Mouse (Mus musculus): ENCODE results near the gene Gm47955.

- TF ChIP-seq CTCF (IDR thresholded peaks at IDR 0.05; ENCODE audit: extremely low read depth, insufficient read length, insufficient replicate concordance, low read depth, low read length) (no peak), POLR2A (IDR thresholded peaks at IDR 0.05; ENCODE audit: low read depth, low read length) (no peak)
These were observed 27.6 kb downstream of the Gm47955 start for GRCm38 (mm10) chr1:82987530-82988198.
